Mouse (Mus musculus): Measurements from ENCODE around the gene Socs1.
"Not testable (repeated sequence)": the region's sequence is repeated elsewhere in the genome, so short reads cannot be mapped to it uniquely, and the experiment has no call there.

The Socs1 gene

DNA sequence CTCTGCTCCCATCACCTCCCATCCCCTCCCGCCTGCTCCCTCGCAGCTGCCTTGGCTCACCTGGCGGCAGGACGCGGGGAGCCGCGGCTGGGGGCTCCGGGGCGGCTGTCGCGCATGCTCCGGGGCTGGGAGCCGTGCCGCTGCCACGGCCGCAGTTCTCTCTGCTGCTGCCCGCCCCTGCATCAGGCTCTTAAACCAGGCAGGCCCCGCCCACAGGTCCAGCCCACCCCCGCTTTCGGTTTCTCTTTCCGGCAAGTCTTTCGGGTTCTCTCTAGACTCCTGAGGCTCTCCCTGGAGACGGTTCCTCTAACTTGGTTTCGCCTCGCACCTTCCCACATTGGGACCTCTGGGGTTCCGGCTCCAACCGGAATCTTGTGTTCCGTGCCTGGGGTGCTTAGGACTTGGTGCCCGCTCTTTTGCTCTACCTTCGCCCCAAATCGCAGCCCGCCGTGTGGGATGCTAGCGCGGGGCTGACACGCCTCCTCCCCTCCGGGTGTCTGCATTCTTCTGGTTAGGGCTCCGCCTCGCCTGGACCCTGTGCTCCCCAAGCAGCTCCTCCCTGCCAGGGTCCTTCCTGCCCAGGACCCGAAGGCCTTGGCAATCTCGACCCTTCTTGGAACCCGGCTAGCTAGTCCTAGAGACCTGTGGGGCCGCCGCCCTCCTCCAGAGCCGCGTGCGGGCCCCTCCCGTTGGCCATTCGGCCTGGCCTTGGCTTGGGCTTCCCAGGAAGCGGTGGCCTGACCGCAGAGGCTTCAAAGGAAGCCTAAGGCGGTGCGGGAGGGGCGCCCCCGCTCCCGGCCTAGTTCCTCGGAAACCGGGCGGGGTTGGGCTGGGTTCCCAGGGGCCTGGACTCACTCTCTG is at the start of gene Socs1:
TSS of gene Socs1 (minus strand) at position 166 of the 861 bp plus-strand sequence.
- in situ Hi-C loops (cut with MboI, MseI), result loop anchor here (5.0 to 10.0 kb wide), 2 partner anchors 49 to 218 kb away; partner anchors contain the start of gene Rmi2

DNA sequence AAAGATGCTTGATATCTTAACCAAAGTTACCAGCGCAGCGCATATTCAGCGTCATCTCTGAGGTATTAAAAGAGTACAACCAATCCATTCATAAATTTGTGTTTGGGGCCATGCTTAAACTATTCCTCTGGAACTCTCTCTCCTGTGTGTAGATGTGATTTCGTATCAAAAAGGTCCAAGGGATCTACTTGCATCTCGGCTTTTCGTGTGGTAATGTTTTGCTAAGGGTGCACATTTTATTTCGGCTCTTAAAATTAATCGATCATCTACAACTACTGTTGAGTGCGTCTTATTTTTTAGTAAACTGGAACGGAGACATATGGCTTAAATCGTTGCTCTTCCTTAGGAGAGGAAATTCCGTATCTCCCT is 49.2 kb upstream of the Socs1 start:
- in situ Hi-C loops (cut with MboI, MseI), result loop anchor here (10.0 kb wide), 1 partner anchor 50 kb away; the partner anchor contains the start of genes Socs1 and Tnp2

DNA sequence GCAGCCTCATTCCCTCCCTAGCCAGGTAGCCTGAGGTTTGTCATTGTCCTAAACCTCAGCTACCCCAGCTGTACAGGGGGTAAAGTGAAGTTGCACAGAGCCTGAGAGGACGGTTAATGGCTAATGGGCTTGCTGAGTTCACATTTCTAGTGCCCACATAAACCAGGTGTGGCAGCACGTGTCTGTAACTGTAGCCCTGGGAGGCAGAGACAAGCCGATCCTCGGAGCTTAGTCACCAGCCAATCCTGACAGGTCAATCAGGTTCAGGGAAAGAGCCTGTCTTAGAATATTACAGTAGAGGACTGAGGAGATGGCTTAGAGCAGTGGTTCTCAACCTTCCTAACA is 43.1 kb upstream of the Socs1 start:
- in situ Hi-C loops (cut with MboI, MseI), result no loop called here

DNA sequence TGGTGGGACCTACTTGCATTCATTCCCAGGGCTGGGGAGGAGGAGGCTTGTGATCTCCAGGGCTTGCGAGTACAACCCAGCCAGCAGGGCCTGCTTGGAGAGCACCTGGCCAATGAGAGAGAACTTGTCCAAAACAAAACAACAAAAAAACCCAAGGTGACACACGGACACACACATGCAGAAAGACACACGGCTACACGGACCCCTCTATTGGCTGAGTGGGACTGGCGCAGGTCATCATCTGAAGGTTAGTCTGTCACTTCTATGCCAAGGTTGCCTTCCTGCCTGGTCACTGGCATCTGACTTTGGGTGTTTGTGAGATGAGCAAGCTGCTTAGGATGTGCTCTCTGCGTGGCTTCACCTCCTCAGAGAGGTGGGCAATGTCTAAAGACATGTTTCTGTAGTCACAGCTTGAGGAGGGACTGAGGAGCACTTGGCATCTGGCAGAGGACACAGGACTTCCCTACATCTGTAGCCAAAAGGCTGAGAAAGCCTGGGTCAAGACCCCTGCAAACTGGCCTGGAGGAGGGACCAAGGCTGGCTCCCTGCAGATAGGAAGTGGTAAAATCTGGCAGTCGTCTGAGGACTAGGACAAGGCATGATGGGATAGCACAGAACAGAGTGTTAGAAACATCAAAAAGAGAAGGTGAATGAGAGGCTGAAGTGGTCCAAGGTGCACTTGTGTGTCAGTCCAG is 42.6 kb upstream of the Socs1 start:
- in situ Hi-C loops (cut with MboI, MseI), result no loop called here

DNA sequence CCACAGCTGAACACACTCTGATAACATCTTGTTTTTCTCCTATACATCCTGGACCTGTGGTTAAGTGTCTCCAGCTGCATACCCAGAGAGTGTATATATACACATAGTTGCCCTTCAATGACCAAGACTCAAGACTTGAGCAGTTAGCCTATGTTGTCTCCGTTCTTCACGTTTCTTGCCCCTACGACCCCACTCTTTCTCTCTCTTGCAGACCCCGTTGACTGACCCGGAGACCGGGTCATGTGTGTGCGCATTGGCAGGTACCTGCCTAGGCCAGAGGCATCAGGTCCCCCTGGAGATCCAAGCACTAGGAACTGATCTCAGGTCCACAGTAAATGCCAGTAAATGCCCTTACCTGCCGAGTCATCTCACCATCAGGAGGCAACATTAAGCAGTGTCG is 41.9 kb upstream of the Socs1 start:
- in situ Hi-C loops (cut with MboI, MseI), result no loop called here

DNA sequence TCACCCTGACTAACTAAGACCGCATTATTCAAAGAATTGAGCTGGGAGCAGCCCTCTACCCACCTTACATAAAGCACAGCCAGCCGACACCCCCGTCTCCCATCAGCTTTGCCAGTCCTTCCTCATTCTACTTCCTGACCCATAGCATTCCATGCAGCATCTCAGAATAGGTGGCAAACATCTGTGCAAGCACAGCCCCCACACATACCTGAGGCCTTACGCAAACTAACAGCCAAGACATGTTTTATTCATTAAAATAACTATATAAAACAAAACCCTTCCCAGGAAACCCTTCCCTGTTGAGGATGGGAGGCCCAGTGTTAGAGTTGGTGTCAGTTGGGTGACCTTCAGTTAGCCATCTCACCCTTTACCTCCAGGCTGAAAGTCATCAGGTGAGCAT is 40.5 kb upstream of the Socs1 start:
- in situ Hi-C loops (cut with MboI, MseI), result no loop called here

DNA sequence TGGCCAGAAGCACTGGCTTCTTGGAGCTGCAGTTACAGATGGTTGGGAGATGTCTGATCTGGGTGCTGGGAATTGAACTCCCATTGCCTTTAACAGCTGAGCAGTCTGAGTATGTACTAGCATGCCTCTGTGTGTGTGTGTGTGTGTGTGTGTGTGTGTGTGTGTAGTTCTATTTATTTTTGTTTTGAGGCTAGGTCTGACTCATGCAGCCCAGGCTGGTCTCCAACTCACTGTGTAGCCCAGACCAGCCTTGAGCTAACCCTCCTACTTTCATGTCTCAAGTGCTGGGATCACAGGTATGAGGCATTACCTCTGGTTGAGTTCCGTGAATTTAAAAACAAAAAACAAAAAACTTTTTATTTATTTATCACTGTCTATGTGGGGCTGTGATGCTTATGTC is 39.2 kb upstream of the Socs1 start:
- in situ Hi-C loops (cut with MboI, MseI), result no loop called here

DNA sequence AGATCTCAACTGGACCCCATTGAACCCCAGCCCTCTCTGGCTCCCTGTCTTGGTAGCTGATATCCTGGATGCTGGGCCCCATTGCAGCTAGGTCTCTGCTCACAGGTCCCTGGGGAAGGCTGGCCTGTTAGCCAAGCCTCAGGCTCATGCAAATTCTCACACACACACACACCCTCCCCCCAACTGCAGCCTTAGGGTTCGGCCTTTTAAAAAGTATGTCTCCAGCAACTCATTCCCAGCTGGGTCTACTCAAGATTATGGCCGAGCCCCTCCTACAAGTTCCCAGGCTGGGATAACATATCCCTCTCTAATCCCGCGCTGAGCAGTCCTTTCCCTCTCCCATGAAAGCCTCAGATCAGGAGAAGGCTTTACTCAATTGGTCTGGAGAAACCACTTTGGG is 36.1 kb upstream of the Socs1 start:
- in situ Hi-C loops (cut with MboI, MseI), result no loop called here

DNA sequence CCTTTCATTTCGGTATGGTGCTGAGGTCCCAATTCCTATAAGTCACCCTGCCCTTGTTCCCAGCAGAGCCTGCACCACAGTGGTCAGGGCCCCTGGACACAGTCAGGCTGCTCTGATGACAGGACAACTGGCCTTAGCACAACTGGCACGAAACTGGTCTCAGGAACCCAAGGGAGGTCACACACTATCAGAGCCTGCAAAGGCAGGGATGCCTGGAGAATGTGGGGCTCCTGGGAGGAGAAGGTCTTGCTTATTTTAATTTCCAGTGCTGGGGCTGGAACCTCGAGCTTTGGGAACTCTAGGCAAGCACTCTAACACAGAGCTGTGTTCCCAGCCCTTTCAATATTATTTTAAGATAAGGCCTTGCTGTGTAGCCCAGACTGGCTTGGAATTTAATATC is 34.6 kb upstream of the Socs1 start:
- in situ Hi-C loops (cut with MboI, MseI), result no loop called here

DNA sequence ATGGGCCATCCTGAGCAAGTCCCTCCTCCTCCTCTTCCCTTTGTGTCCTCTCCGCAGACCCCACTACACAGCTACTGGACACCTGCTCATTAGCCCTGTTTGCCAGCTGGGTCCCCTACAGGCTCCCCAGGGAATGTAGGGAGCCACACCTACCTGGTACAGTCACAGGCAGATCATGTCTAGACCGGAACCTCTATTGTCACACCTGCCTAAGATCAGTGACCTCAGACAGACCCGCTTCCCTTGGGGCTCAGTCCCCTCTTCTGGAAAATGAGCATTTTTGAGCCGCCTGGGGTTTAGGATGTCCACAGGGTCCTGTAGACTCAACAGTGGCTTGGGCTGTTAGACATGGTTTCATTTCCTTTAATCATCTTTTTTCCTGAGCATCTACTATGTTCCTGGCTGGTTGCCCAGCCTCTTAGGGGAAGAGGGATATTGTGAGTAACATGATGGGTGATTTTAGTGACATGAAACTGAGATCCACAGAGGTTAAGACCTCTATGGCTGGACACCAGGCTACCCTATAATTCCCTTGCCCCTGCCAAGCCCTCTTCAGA is 33.3 kb upstream of the Socs1 start:
- in situ Hi-C loops (cut with MboI, MseI), result no loop called here

DNA sequence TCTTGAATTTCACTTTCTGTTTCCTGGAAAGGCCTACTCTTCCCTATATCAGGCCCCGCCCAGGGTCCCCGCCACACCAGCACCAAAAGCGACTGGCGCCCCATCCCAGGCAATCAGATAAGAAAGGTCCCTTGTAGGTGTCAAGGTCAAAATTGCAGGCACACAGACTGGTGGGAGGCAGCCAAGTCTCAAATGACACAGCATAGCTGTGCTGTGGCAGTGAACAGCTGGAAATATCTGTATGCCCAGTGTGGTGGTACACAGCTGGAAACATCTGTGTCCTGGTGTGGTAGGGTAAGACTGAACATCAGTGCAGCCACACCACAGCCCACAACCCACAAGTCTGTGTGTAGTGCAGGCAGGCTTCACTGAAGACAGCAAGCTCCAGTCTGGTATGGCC is 29.5 kb upstream of the Socs1 start:
- in situ Hi-C loops (cut with MboI, MseI), result no loop called here

DNA sequence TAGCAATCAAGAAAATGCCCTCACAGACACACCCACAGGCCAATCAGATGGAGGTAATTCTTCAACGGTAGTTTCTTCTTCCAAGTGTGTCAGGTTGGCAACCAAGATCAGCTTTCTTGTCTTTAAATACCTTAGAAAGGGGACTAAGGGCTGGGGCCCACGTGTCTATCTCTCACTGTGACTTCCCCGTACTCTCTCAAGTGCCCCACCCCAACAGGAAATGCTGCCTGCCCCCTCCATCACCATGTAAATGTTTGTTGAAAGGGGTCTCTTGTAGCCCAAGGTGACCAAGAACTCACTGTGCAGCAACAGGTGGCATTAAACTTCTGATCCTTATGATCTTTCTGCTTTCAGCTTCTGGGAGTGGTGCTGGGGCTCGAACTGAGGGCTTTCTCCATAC is 28.4 kb upstream of the Socs1 start:
- in situ Hi-C loops (cut with MboI, MseI), result no loop called here

DNA sequence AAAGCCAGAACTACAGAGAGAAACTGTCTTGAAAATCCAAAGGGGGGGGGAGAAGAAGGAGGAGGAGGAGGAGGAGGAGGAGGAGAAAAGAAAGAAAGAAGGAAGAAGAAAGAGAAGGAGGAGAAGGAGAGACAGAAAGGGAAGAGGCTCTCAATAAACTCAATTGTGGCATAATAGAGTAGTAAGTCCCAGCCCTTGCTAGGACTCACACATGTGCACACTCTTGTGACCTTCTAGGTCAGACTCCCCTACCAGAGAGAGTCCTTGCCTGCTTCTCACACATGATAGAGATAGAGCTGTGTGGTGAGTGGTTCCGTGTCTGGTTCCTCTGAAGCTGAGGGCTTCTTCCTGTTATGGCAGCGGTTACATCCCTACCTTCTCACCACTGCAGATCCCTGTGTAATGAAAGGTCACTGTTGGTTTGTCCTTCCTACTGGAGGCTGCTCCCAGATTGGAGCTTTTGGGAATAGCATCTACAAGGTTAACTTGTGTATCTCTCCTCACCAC is 27.6 kb upstream of the Socs1 start, which contains the start of gene Gm11172:
TSS of gene Gm11172 (plus strand) at position 51 of the 507 bp plus-strand sequence.
- in situ Hi-C loops (cut with MboI, MseI), result no loop called here

DNA sequence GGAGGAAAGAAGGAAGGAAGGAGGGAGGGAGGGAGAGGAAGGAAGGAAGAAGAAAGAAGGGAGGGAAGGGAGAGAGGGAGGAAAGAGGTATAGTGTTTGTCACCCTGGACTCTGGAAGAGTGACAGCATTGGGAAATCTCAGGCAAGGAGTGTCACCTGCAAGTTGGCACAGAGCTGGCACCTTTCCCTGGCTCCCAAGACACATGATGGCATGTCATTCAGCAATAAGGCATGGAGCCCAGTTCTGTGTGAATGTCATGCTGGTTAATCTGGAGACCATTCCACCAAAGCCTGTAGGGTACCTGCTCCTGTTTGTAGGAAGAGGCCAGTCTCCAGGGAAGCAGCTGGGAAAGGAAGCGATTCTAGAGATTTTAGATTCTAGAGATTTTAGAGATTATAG is 25.0 kb upstream of the Socs1 start:
- in situ Hi-C loops (cut with MboI, MseI), result no loop called here

DNA sequence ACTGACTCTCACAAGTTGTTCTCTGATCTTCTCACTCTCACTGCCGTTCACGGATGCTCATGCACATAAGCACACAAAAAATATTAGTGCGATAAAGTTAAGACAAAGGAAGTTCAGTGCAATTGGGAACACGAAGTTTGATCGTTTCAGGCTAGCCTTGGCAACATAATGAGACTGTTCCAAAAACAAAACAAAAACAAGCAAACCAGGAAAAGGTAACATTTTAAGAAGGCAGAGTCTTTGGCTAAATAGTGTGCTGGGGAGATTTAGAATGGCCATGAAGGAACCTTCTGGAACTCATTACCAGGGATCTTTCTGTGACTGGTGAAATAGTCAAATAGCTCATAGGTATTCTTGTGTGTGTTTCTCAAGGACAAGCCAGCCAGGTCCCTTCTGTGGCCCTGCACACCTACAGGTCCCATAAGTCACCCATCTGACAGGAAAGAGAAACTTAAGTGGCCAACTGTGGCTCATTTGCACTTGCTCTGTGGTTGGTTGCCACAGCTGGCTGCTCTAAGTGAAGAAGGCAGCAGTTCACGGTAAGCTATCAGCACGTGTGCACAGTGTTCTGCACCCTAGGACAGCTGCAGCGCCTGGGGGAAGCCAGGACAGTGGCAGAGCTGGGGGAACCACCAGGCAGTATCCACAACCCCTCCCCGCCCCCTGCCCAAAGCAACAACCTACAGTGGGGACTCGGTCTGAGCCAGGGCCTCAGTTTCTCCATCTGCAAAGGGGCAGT is 20.6 kb upstream of the Socs1 start, which contains the start of gene Prm1:
TSS of gene Prm1 (minus strand) at position 51 of the 739 bp plus-strand sequence.
- in situ Hi-C loops (cut with MboI, MseI), result no loop called here

DNA sequence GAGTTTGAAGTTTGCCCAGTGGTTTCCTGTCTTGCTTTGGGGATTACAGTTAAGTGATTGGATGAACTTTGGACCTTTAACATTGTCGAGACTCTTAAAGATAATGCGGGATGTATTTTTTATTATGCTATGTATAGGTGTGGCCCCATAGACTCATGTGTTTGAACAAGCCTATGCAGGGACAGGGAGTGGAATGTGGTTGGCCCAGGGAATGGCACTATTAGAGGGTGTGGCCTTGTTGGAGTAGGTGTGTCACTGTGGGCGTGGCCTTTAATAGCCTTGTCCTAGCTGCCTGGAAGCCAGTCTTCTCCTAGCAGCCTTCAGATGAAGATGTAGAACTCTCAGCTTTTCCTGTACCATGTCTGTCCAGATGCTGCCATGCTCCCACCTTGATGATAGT is 17.1 kb upstream of the Socs1 start:
- in situ Hi-C loops (cut with MboI, MseI), result not testable (repeated sequence)

DNA sequence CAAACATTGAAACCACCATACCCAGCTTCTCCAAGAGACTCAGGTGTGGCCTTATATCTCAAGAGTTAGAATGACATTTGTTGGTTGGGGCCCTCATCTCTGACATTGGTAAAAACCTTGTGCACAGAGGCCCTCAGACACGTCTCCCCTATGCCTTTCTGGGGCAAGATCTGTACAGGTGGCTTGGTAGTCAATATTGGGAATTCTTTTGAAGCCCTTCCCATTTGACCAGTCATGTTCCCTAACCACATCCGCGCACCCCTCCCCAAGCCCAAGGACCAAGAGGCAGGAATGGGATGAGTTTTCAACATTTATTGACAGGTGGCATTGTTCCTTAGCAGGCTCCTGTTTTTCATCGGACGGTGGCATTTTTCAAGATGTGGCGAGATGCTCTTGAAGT is 10.7 kb upstream of the Socs1 start, which contains the start of gene Prm2:
TSS of gene Prm2 (minus strand) at position 101 of the 400 bp plus-strand sequence.
- in situ Hi-C loops (cut with MboI, MseI), result no loop called here

DNA sequence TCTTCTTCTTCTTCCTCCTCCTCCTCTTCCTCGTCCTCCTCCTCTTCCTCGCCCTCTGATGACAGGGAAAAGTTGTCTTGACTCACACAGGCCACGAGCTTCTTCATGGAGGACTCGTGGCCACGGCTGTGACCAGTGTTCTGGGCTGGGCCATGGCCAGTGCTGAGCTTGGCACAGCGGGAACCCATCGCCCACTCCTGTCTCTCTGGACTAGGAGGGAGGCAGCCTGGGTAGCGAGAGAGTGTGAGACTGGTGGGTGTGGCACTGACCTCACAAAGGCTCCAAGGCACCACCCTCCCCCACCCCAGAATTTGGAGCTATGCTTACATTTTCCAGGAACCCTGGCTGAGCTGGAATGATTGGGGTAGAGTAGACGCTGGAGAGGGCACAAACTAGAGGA is 5.4 kb upstream of the Socs1 start, which contains the start of gene Prm3:
TSS of gene Prm3 (minus strand) at position 213 of the 400 bp plus-strand sequence.
- in situ Hi-C loops (cut with MboI, MseI), result loop anchor here (5.0 kb wide), 1 partner anchor 77 kb away; no protein-coding TSS in a partner anchor

DNA sequence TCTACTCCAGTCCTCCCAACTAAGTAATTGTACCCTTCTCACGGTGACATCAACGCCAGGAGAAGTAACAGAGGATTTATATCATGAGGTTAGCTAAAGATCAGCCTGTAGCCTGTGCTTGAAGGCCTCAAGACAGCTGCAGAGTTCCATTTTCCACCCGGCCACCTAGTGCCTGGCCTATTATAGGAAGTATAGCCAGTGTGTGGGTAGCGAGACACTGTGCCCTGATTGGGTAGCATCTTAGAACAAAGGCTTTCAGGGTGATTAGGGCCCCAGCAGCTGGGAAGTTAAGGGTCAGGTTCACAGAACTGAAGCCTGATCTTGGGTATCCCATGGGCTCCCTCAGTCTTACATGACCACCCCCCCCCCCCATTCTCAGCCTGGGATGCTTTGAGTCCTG is 3.5 kb upstream of the Socs1 start:
- in situ Hi-C loops (cut with MboI, MseI), result loop anchor here (5.0 to 10.0 kb wide), 2 partner anchors 46 to 222 kb away; partner anchors contain the start of gene Rmi2

DNA sequence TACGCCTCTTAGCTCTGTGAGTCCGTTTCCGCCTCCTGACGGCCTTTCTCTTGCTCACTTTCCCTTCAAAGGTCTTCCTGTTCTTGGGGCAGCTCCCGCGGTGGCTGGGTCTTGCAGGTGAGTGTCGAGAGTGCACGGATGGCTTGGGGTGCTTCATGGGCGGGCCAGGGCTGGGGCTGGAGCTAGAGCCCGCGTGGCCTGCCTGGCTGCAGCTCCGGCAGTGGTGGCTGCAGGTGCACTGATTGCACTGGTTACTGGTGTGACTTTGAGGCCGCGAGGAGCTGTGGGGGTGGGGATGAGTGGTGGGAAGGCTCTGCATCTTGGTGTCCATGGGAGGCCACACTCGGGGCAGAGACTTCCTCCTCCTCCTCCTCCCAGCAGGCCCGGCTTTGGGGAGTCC is 2.9 kb upstream of the Socs1 start, which contains the start of gene Tnp2:
TSS of gene Tnp2 (minus strand) at position 390 of the 400 bp plus-strand sequence.
- in situ Hi-C loops (cut with MboI, MseI), result loop anchor here (5.0 to 10.0 kb wide), 2 partner anchors 47 to 221 kb away; partner anchors contain the start of gene Rmi2

DNA sequence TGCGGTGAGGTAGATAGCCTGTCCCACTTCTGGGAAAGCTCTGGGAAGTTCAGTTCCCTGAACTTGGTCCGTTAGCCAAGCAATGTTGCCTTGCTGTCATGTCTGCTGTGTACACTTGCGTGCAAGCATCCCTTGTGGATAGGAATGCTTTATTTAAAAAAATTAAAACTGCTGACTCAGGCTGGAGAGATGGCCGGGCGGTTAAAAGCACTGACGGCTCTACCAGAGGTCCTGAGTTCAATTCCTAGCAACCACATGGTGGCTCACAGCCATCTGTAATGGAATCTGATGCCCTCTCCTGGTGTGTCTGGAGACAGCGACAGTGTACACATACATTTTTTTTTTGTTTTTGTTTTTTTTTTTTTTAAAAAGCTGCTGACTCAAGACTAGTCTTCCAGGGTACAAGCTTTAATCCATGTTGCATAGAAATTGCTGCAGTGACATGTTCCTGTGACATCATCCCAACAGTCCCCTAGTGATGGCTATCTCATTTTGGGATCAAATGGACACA is 2.3 kb upstream of the Socs1 start:
- in situ Hi-C loops (cut with MboI, MseI), result loop anchor here (5.0 to 10.0 kb wide), 2 partner anchors 47 to 220 kb away; partner anchors contain the start of gene Rmi2
